In the genomic region with DNA sequence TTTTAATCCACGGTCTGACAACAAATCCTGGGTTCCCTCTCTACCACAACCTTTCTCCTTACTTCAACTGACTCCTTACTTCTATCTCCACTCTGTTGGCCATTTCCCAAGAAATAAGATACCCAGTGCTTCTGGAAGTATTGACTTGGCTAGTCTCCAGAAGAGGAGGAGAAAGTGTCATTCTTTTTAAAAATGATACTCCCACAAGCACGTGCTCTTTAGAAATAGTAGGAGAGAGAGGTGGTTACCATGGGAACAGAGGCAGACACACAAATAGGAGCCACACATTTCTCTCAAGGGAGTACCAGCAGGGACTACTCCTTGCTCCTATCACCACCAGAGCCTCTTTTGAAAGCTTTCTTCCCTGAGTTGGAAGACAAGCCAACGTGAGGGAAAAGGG, we compare ENCODE assay signal across 9 mouse cellular contexts.
DNase-seq lines count a peak whose midpoint lies in the region; ATAC-seq and TF ChIP-seq lines count a peak whose summit lies in the region.
"Had no signal": no experiment of that assay in that cellular context is flagged by ENCODE, and none has a peak within 500 bp of the region (broad histone marks: within the 10 kb centered on the region; RNA-seq: fewer than 3 reads in every experiment).

No protein-coding gene starts in this region.

- intact Hi-C loops in heart, postnatal 25 days (cut with DNase I) = no loop called here

- H3K4me3 ChIP-seq in heart, embryonic 12.5 days = no peak overlapping the region
- H3K4me3 ChIP-seq in neural tube, embryonic 11.5 days (ENCODE audit: low read depth, low read length) = no peak overlapping the region
- H3K4me3 ChIP-seq in neural tube, embryonic 14.5 days (ENCODE audit: low read depth, low read length) = no peak overlapping the region
- no peak overlapping the region for H3K4me3 ChIP-seq in intestine, postnatal 0 days (ENCODE audit: low read depth, low read length)

- H3K36me3 ChIP-seq in heart, embryonic 12.5 days = no peaks in the 10 kb centered on the region
- H3K36me3 ChIP-seq in neural tube, embryonic 11.5 days (ENCODE audit: control insufficient read depth, insufficient read depth, low read length) = no peaks in the 10 kb centered on the region
- H3K36me3 ChIP-seq in neural tube, embryonic 14.5 days (ENCODE audit: control insufficient read depth, insufficient read depth, low read length) = no peaks in the 10 kb centered on the region
- H3K36me3 ChIP-seq in intestine, postnatal 0 days (ENCODE audit: control insufficient read depth, insufficient read depth) = no peaks in the 10 kb centered on the region

- no peak overlapping the region for H3K4me2 ChIP-seq in heart, embryonic 12.5 days
- H3K4me2 ChIP-seq in neural tube, embryonic 11.5 days (ENCODE audit: low read depth) = no peak overlapping the region
- no peak overlapping the region for H3K4me2 ChIP-seq in neural tube, embryonic 14.5 days (ENCODE audit: low read depth, low read length)
- H3K4me2 ChIP-seq in intestine, postnatal 0 days (replicated peaks; ENCODE audit: low read depth) = no peak overlapping the region

- peaks cover 34% of the 10 kb centered on the region for H3K4me1 ChIP-seq in heart, embryonic 12.5 days (replicated peaks)
- H3K4me1 ChIP-seq in neural tube, embryonic 11.5 days (ENCODE audit: control insufficient read depth, insufficient read depth, low read length) = peaks cover 12% of the 10 kb centered on the region
- H3K4me1 ChIP-seq in neural tube, embryonic 14.5 days (ENCODE audit: control insufficient read depth, insufficient read depth, low read length) = peaks cover 36% of the 10 kb centered on the region; the same call in 1 of the 2 replicates
- no peaks in the 10 kb centered on the region for H3K4me1 ChIP-seq in intestine, postnatal 0 days (replicated peaks; ENCODE audit: control insufficient read depth, insufficient read depth, low read length)

- H3K27me3 ChIP-seq in heart, embryonic 12.5 days (replicated peaks) = no peaks in the 10 kb centered on the region
- no peaks in the 10 kb centered on the region for H3K27me3 ChIP-seq in neural tube, embryonic 11.5 days (ENCODE audit: control insufficient read depth, insufficient read depth, low read length)
- H3K27me3 ChIP-seq in neural tube, embryonic 14.5 days (ENCODE audit: control insufficient read depth, insufficient read depth, low read length) = no peaks in the 10 kb centered on the region
- H3K27me3 ChIP-seq in intestine, postnatal 0 days (replicated peaks; ENCODE audit: control insufficient read depth, insufficient read depth, low read length) = no peaks in the 10 kb centered on the region

- H3K9ac ChIP-seq in heart, embryonic 12.5 days = no peak overlapping the region
- H3K9ac ChIP-seq in neural tube, embryonic 11.5 days (ENCODE audit: low read length) = no peak overlapping the region
- H3K9ac ChIP-seq in neural tube, embryonic 14.5 days (replicated peaks; ENCODE audit: low read depth, low read length) = no peak overlapping the region
- no peak overlapping the region for H3K9ac ChIP-seq in intestine, postnatal 0 days (ENCODE audit: low read depth, low read length)

- DNase-seq in heart, postnatal 25 days (ENCODE audit: low spot score) = no peak
- DNase-seq in neural tube, embryonic 11.5 days (ENCODE audit: low spot score) = peak; percentile 37
- DNase-seq in neural tube, embryonic 10.5 days (ENCODE audit: extremely low spot score, low spot score) = no peak
- DNase-seq in frontal cortex, adult 2 months (ENCODE audit: extremely low spot score in 1 of 2, low spot score in 1 of 2) = peak; percentile 52 to 65
- DNase-seq in spleen, postnatal 10 days (ENCODE audit: low spot score in 2 of 2) = no peak
- DNase-seq: liver had no signal

- no peaks in the 10 kb centered on the region for H3K9me3 ChIP-seq in heart, embryonic 12.5 days (replicated peaks)
- H3K9me3 ChIP-seq in neural tube, embryonic 11.5 days (ENCODE audit: control insufficient read depth, low read length) = no peaks in the 10 kb centered on the region
- H3K9me3 ChIP-seq in neural tube, embryonic 14.5 days (ENCODE audit: control insufficient read depth, low read length) = no peaks in the 10 kb centered on the region
- no peaks in the 10 kb centered on the region for H3K9me3 ChIP-seq in intestine, postnatal 0 days (ENCODE audit: control insufficient read depth)

- 27% methylated on average over 3 of the region's 3 CpGs for WGBS in heart, embryonic 12.5 days
- 30% methylated on average over 3 of the region's 3 CpGs for WGBS in neural tube, embryonic 11.5 days
- WGBS in neural tube, embryonic 14.5 days = 19% methylated on average over 3 of the region's 3 CpGs
- WGBS in intestine, postnatal 0 days = 19% methylated on average over 3 of the region's 3 CpGs

- ATAC-seq in heart, embryonic 12.5 days (ENCODE audit: insufficient number of reproducible peaks, low FRiP score) = peak; percentile 48; the same call in 1 of the 2 replicates
- ATAC-seq in neural tube, embryonic 11.5 days (ENCODE audit: insufficient read depth, low FRiP score, low TSS enrichment) = no peak; the same call in 1 of the 2 replicates
- peak; percentile 48; the same call in 1 of the 2 replicates for ATAC-seq in neural tube, embryonic 14.5 days (ENCODE audit: low read depth)
- ATAC-seq in intestine, postnatal 0 days = no peak

- H3K27ac ChIP-seq in heart, embryonic 12.5 days (ENCODE audit: poor library complexity, severe bottlenecking) = no peak overlapping the region; the same call in 1 of the 2 replicates
- H3K27ac ChIP-seq in neural tube, embryonic 11.5 days (ENCODE audit: low read depth, low read length) = no peak overlapping the region
- H3K27ac ChIP-seq in neural tube, embryonic 14.5 days (ENCODE audit: low read depth, low read length) = no peak overlapping the region
- H3K27ac ChIP-seq in intestine, postnatal 0 days (ENCODE audit: low read depth, low read length) = no peak overlapping the region

- TF ChIP-seq CTCF in intestine, postnatal 0 days (IDR thresholded peaks at IDR 0.05; ENCODE audit: low read depth) = no peak

Comparison
In these comparisons a context has a peak if more than half of its experiments do, and no peak if none do; other contexts are left out.
1. ATAC-seq: peak in heart, embryonic 12.5 days (single experiment) and neural tube, embryonic 14.5 days (single experiment); none in neural tube, embryonic 11.5 days (single experiment) and intestine, postnatal 0 days (single experiment).
2. DNase-seq: peak in neural tube, embryonic 11.5 days (single experiment) and frontal cortex, adult 2 months (2 of 2); none in heart, postnatal 25 days (single experiment), neural tube, embryonic 10.5 days (single experiment) and spleen, postnatal 10 days (0 of 2).